Mouse (Mus musculus) limb, embryonic 10.5 days (tissue): Measurements from ENCODE around the gene Htra2. TPM values are rescaled to one million over a fixed set of nuclear protein-coding genes. Genes with fewer than 3 reads are reported as not detected.

Experiments used
- DNase-seq: peaks from one replicate; pipeline ENCODE4 v3.0.0-alpha.2; 2017; ENCODE audit warnings: low spot score
- H3K27ac ChIP-seq: fragments of 300-500 bp; sonication (generic); 2 replicates; pipeline ENCODE4 v1.5.1; 2016; ENCODE audit warnings: mild to moderate bottlenecking
- H3K27me3 ChIP-seq: fragments of 300-500 bp; sonication (generic); 2 replicates; pipeline ENCODE4 v1.6.1; 2016; ENCODE audit warnings: low read depth, mild to moderate bottlenecking; ENCODE audit not compliant: poor library complexity, severe bottlenecking
- H3K36me3 ChIP-seq: fragments of 300-500 bp; sonication (generic); 2 replicates; pipeline ENCODE4 v1.6.1; 2016; ENCODE audit warnings: mild to moderate bottlenecking, moderate library complexity
- H3K4me1 ChIP-seq: fragments of 300-500 bp; sonication (generic); 2 replicates; pipeline ENCODE4 v1.6.1; 2016
- H3K4me3 ChIP-seq: fragments of 300-500 bp; sonication (generic); 2 replicates; pipeline ENCODE4 v1.5.1; 2016; ENCODE audit warnings: mild to moderate bottlenecking, moderate library complexity
- H3K9me3 ChIP-seq: fragments of 300-500 bp; sonication (generic); replicated peaks from 2 replicates; pipeline ENCODE4 v1.6.1; 2016; ENCODE audit warnings: mild to moderate bottlenecking
- WGBS: fragments of 180-500 bp; shearing (Covaris S2); methylation state at CpG from one replicate; pipeline ENCODE4 v1.1.7; 2016; 5-methylcytosine and 5-hydroxymethylcytosine counted together
- microRNA counts: library from miRNA; unstranded; fragments of <30 nt; microRNA quantifications from one replicate; lab custom pipeline; 2017
- microRNA-seq: library from miRNA; unstranded; fragments of <30 nt; microRNA quantifications from one replicate; pipeline ENCODE4, GENCODE M21; 2017
- polyA plus RNA-seq: library from polyadenylated mRNA; unstranded; fragments of >200 nt; fragmentation: Nextera tagmentation; extraction: Ambion mirVana; gene quantifications from 2 replicates; pipeline ENCODE4 v1.2.1, GENCODE M21; 2016

The Htra2 gene
- polyA plus RNA-seq, 1 experiment from 2014 or later = 76.2 TPM

- no peak for DNase-seq
- 71% methylated on average over 7 of the region's 7 CpGs for WGBS
- Histone ChIP-seq H3K9me3 (no peaks in the 10 kb centered on the region), H3K27me3 (no peaks in the 10 kb centered on the region), H3K4me3 (no peak overlapping the region), H3K36me3 (no peaks in the 10 kb centered on the region), H3K4me1 (peaks cover 7% of the 10 kb centered on the region; the same call in 1 of the 2 replicates), H3K27ac (no peak overlapping the region; the same call in 1 of the 2 replicates)
Observed at GRCm38 (mm10) chr6:83004872-83005271, 50.2 kb downstream of the Htra2 start.

DNA sequence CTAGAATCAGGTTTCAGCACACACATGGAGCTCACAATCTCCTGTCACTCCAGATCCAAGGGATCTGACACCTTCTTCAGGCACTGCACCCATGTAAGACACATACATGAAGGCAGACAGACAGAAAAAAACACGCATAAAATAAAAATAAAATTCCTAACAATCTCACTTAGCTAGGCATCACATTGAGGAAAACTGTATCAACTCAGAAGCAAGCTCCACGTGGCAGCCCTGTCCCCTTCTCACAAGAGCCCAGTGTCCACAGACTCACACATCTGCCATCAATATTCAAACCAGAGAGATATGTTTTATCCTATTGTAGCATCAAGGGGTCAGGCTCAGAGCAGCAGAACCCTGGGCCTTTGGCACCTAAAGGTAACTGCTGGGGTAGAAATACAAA, 50.8 kb downstream of the Htra2 start:
- Histone ChIP-seq H3K36me3 (no peaks in the 10 kb centered on the region), H3K27ac (no peak overlapping the region; the same call in 1 of the 2 replicates), H3K4me1 (0 out of 2 replicates have a peak, but pooled peaks cover 7% of the 10 kb centered on the region), H3K9me3 (no peaks in the 10 kb centered on the region), H3K4me3 (no peak overlapping the region), H3K27me3 (no peaks in the 10 kb centered on the region)
- 77% methylated on average over 2 of the region's 2 CpGs for WGBS
- no peak for DNase-seq

DNA sequence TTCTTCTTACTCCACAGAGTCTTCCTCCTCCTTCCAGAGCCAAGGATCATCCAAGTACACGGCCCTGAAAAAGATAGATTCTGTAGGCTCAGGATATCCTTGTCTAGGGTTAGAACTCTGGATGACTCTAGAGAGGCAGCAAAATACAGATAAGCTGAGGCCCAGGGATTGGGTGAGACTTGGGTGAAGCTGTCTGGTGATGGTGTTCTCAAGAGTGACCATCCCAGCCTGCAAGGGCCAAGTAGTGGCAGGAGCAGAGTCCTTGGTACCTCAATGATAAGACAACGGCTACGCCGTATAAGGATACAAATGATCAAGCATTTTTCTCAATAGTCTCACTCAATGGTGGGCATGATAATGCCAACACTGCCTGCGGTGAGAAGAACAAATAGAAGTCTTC, 51.2 kb downstream of the Htra2 start:
- no peak overlapping the region for H3K4me3 ChIP-seq
- no peaks in the 10 kb centered on the region for H3K9me3 ChIP-seq
- H3K27ac ChIP-seq = no peak overlapping the region
- no peaks in the 10 kb centered on the region for H3K36me3 ChIP-seq
- WGBS = 95% methylated on average over 5 of the region's 5 CpGs
- H3K27me3 ChIP-seq = no peaks in the 10 kb centered on the region
- DNase-seq = no peak
- 0 out of 2 replicates have a peak, but pooled peaks cover 7% of the 10 kb centered on the region for H3K4me1 ChIP-seq

DNA sequence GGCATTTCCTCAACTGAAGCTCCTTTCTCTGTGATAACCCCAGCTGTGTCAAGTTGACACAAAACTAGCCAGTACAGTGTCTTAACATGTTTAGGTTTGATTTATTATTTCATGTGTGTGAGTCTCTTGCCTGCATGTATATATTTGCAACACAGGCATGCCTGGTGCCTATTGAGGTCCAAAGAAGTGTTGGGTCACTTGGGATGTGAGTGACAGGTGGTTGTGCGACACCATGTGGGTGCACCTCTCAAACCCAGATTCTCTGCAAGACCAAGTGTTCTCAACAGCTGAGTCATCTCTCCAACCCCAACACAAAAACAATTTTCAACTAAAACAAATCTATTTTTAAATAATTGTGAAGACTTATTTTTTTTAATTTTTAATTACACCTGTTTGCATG, 52.0 kb downstream of the Htra2 start:
- peaks cover 7% of the 10 kb centered on the region for H3K4me1 ChIP-seq
- no peaks in the 10 kb centered on the region for H3K27me3 ChIP-seq
- no peak overlapping the region for H3K27ac ChIP-seq
- DNase-seq = no peak
- no peak overlapping the region for H3K4me3 ChIP-seq
- H3K36me3 ChIP-seq = no peaks in the 10 kb centered on the region
- 94% methylated on average over 1 of the region's 1 CpGs for WGBS
- H3K9me3 ChIP-seq = no peaks in the 10 kb centered on the region

MicroRNA genes within 50 kb of the gene (microRNA counts, 519-probe panel; counts per million panel counts)
- 684 counts per million, percentile 72 among the panel's probes with 10 or more counts for microRNA mmu-miR-3470a+mmu-miR-3470b (lab: Ali Mortazavi, UCI)

Small RNAs within 50 kb of the gene (microRNA-seq; reads per million reads assigned to microRNA genes)
- gene Mir3470a (not detected), gene Mir7040 (not detected)

Other genes with a start within 250 kb of the Htra2 start
- gene Sema4f, start 115.5 kb downstream of the Htra2 start, polyA plus RNA-seq = 0.83 and 1.9 TPM in 2 replicates
- gene M1ap, start 108.4 kb downstream of the Htra2 start, polyA plus RNA-seq = 0.19 and 0.33 TPM in 2 replicates
- gene Dok1, start 21.8 kb downstream of the Htra2 start, polyA plus RNA-seq = 9.8 and 14.9 TPM in 2 replicates
- 6.3 and 12.8 TPM in 2 replicates for gene Loxl3, start 21.1 kb downstream of the Htra2 start, polyA plus RNA-seq
- gene Aup1, start 752 bp downstream of the Htra2 start, polyA plus RNA-seq = 167 and 169 TPM in 2 replicates
- 1.4 and 1.5 TPM in 2 replicates for gene Dqx1, start 2.6 kb upstream of the Htra2 start, polyA plus RNA-seq
- 0.16 TPM in 1 of 2 replicates, not detected in the other for gene Tlx2, start 15.0 kb upstream of the Htra2 start, polyA plus RNA-seq
- gene Pcgf1, start 22.6 kb upstream of the Htra2 start, polyA plus RNA-seq = 46.5 and 46.9 TPM in 2 replicates
- 0.82 and 1.5 TPM in 2 replicates for gene Lbx2, start 31.1 kb upstream of the Htra2 start, polyA plus RNA-seq
- gene Ccdc142, start 46.3 kb upstream of the Htra2 start, polyA plus RNA-seq = 1.7 and 3.8 TPM in 2 replicates
- gene Gm42688, start 46.3 kb upstream of the Htra2 start, polyA plus RNA-seq = 2.1 and 2.8 TPM in 2 replicates
- gene Mrpl53, start 53.8 kb upstream of the Htra2 start, polyA plus RNA-seq = 150 and 163 TPM in 2 replicates
- gene Mogs, start 60.2 kb upstream of the Htra2 start, polyA plus RNA-seq = 45.3 and 53.8 TPM in 2 replicates
- 136 and 188 TPM in 2 replicates for gene Wbp1, start 66.3 kb upstream of the Htra2 start, polyA plus RNA-seq
- gene Ino80b, start 70.2 kb upstream of the Htra2 start, polyA plus RNA-seq = 17.4 and 17.8 TPM in 2 replicates
- 34.2 and 51.8 TPM in 2 replicates for gene Rtkn, start 80.2 kb upstream of the Htra2 start, polyA plus RNA-seq
- gene Wdr54, start 101.1 kb upstream of the Htra2 start, polyA plus RNA-seq = 10.9 and 13.7 TPM in 2 replicates
- gene 1700003E16Rik, start 101.1 kb upstream of the Htra2 start, polyA plus RNA-seq = 0.80 and 1.6 TPM in 2 replicates
- gene Dctn1, start 110.6 kb upstream of the Htra2 start, polyA plus RNA-seq = 96.4 and 108 TPM in 2 replicates
- 0.23 and 0.25 TPM in 2 replicates for gene Slc4a5, start 164.6 kb upstream of the Htra2 start, polyA plus RNA-seq